Mouse (Mus musculus) kidney, postnatal 0 days (tissue): Measurements from ENCODE around the gene Pik3r2. TPM values are rescaled to one million over a fixed set of nuclear protein-coding genes. Genes with fewer than 3 reads are reported as not detected.

Source experiments
- ATAC-seq: fragments of 200-750 bp; cut with Nextera tagmentation; replicated peaks from 2 replicates; pipeline ENCODE4 v1.8.0; 2017; ENCODE audit warnings: low read depth, moderate number of reproducible peaks, moderate TSS enrichment, moderate library complexity; ENCODE audit not compliant: low FRiP score
- DNase-seq: peaks from one replicate; pipeline ENCODE4 v3.0.0-alpha.2; 2016; ENCODE audit warnings: low spot score
- H3K27ac ChIP-seq: fragments of 300-500 bp; sonication (generic); 2 replicates; pipeline ENCODE4 v1.5.1; 2014; ENCODE audit warnings: mild to moderate bottlenecking
- H3K27me3 ChIP-seq: fragments of 300-500 bp; sonication (generic); 2 replicates; pipeline ENCODE4 v1.6.1; 2014; ENCODE audit warnings: low read length, mixed read lengths; ENCODE audit not compliant: insufficient read depth
- H3K36me3 ChIP-seq: fragments of 300-500 bp; sonication (generic); 2 replicates; pipeline ENCODE4 v1.6.1; 2014; ENCODE audit warnings: low read length, mixed read lengths; ENCODE audit not compliant: insufficient read depth
- H3K4me1 ChIP-seq: fragments of 300-500 bp; sonication (generic); replicated peaks from 2 replicates; pipeline ENCODE4 v1.6.1; 2014; ENCODE audit warnings: antibody characterized with exemption, low read length, mixed read lengths; ENCODE audit not compliant: insufficient read depth
- H3K4me2 ChIP-seq: fragments of 300-500 bp; sonication (generic); 2 replicates; pipeline ENCODE4 v1.6.1; 2014; ENCODE audit warnings: mild to moderate bottlenecking, low read length, moderate library complexity, mixed read lengths
- H3K4me3 ChIP-seq: fragments of 300-500 bp; sonication (generic); replicated peaks from 2 replicates; pipeline ENCODE4 v1.5.1; 2014; ENCODE audit warnings: low read depth, low read length
- H3K9ac ChIP-seq: fragments of 300-500 bp; sonication (generic); 2 replicates; pipeline ENCODE4 v1.6.1; 2014; ENCODE audit warnings: low read depth, low read length
- H3K9me3 ChIP-seq: fragments of 300-500 bp; sonication (generic); replicated peaks from 2 replicates; pipeline ENCODE4 v1.6.1; 2016; ENCODE audit warnings: low read length, inconsistent platforms, mixed read lengths
- CTCF ChIP-seq: IDR thresholded peaks from 2 replicates; pipeline ENCODE4 v1.5.1; 2016; ENCODE audit warnings: antibody characterized with exemption, low read depth, mild to moderate bottlenecking, moderate library complexity
- WGBS: fragments of 180-500 bp; shearing (Covaris S2); extraction: QIAGEN DNeasy Blood & Tissue Kit; methylation state at CpG from one replicate; pipeline ENCODE4 v1.1.7; 2014; 5-methylcytosine and 5-hydroxymethylcytosine counted together
- polyA plus RNA-seq: library from polyadenylated mRNA; unstranded; fragments of >200 nt; fragmentation: Nextera tagmentation; extraction: Ambion mirVana; gene quantifications from 2 replicates; pipeline ENCODE4 v1.2.1, GENCODE M21; 2015

Pik3r2 gene
- polyA plus RNA-seq, 1 experiment from 2014 or later: 43.8 TPM

GRCm38 (mm10) chr8:70725792-70726447 is 50.6 kb downstream of the Pik3r2 start:
- no peaks in the 10 kb centered on the region for H3K36me3 ChIP-seq
- H3K9ac ChIP-seq: no peak overlapping the region
- no peak overlapping the region for H3K4me3 ChIP-seq
- peaks cover 3% of the 10 kb centered on the region; the same call in 1 of the 2 replicates for H3K27me3 ChIP-seq
- ATAC-seq: no peak
- H3K27ac ChIP-seq: no peak overlapping the region
- TF ChIP-seq CTCF: no peak
- no peak overlapping the region for H3K4me2 ChIP-seq
- WGBS: 27% methylated on average over 14 of the region's 14 CpGs
- H3K9me3 ChIP-seq: no peaks in the 10 kb centered on the region
- peak; percentile 56 for DNase-seq
- peaks cover 6% of the 10 kb centered on the region; the same call in 1 of the 2 replicates for H3K4me1 ChIP-seq

GRCm38 (mm10) chr8:70724216-70724615 is 52.3 kb downstream of the Pik3r2 start:
- Histone ChIP-seq H3K36me3 (no peaks in the 10 kb centered on the region), H3K27me3 (no peaks in the 10 kb centered on the region), H3K27ac (peak overlapping the region; percentile 97), H3K4me3 (no peak overlapping the region; the same call in 1 of the 2 replicates), H3K9ac (peak overlapping the region; percentile 38; the same call in 1 of the 2 replicates), H3K4me1 (no peaks in the 10 kb centered on the region), H3K9me3 (no peaks in the 10 kb centered on the region), H3K4me2 (peak overlapping the region; percentile 46)
- ATAC-seq (peak; percentile 6; the same call in 1 of the 2 replicates), DNase-seq (no peak)
- 58% methylated on average over 12 of the region's 12 CpGs for WGBS
- TF ChIP-seq CTCF: no peak

- DNase-seq (peak; percentile 50), ATAC-seq (peak; percentile 91)
- no peaks in the 10 kb centered on the region for H3K27me3 ChIP-seq
- no peaks in the 10 kb centered on the region for H3K4me1 ChIP-seq
- TF ChIP-seq CTCF: no peak
- 41% methylated on average over 7 of the region's 7 CpGs for WGBS
- H3K4me2 ChIP-seq: peak within 1 kb of the TSS; percentile 46
- no peaks in the 10 kb centered on the region for H3K36me3 ChIP-seq
- H3K9ac ChIP-seq: peak within 1 kb of the TSS; percentile 38; the same call in 1 of the 2 replicates
- H3K9me3 ChIP-seq: no peaks in the 10 kb centered on the region
- H3K4me3 ChIP-seq: no peak within 1 kb of the TSS; the same call in 1 of the 2 replicates
- peak within 1 kb of the TSS; percentile 97 for H3K27ac ChIP-seq
Measured at GRCm38 (mm10) chr8:70723486-70724210, 52.9 kb downstream of the Pik3r2 start, which contains the start of gene Pde4c. TSS of gene Pde4c (plus strand) at chr8:70723720.

GRCm38 (mm10) chr8:70721601-70722000 is 54.9 kb downstream of the Pik3r2 start:
- no peaks in the 10 kb centered on the region for H3K36me3 ChIP-seq
- no peak for DNase-seq
- WGBS: 89% methylated on average over 8 of the region's 8 CpGs

GRCm38 (mm10) chr8:70720739-70721138 is 55.8 kb downstream of the Pik3r2 start:
- DNase-seq (peak; percentile 79), ATAC-seq (no peak)
- 3% methylated on average over 3 of the region's 3 CpGs for WGBS
- no peaks in the 10 kb centered on the region for H3K9me3 ChIP-seq
- H3K9ac ChIP-seq: 0 out of 2 replicates have a peak overlapping the region, but pooled peaks have one; percentile 37
- H3K4me3 ChIP-seq: no peak overlapping the region
- no peaks in the 10 kb centered on the region for H3K36me3 ChIP-seq
- no peaks in the 10 kb centered on the region for H3K4me1 ChIP-seq
- peak; percentile 98 for TF ChIP-seq CTCF
- H3K27me3 ChIP-seq: no peaks in the 10 kb centered on the region
- H3K4me2 ChIP-seq: no peak overlapping the region
- H3K27ac ChIP-seq: no peak overlapping the region

More at GRCm38 (mm10) chr8:70721601-70722000, 54.9 kb downstream of the Pik3r2 start:
- Histone ChIP-seq H3K27me3 (no peaks in the 10 kb centered on the region), H3K4me3 (no peak overlapping the region), H3K9me3 (no peaks in the 10 kb centered on the region), H3K4me2 (no peak overlapping the region), H3K27ac (no peak overlapping the region), H3K9ac (no peak overlapping the region), H3K4me1 (no peaks in the 10 kb centered on the region)
- no peak for ATAC-seq
- TF ChIP-seq CTCF: no peak

GRCm38 (mm10) chr8:70719796-70720270 is 56.7 kb downstream of the Pik3r2 start:
- H3K4me3 ChIP-seq: no peak overlapping the region
- no peaks in the 10 kb centered on the region for H3K9me3 ChIP-seq
- H3K27me3 ChIP-seq: no peaks in the 10 kb centered on the region
- ATAC-seq (no peak), DNase-seq (no peak)
- H3K36me3 ChIP-seq: no peaks in the 10 kb centered on the region
- no peak overlapping the region for H3K4me2 ChIP-seq
- no peak overlapping the region for H3K9ac ChIP-seq
- 43% methylated on average over 9 of the region's 9 CpGs for WGBS
- no peaks in the 10 kb centered on the region for H3K4me1 ChIP-seq
- no peak overlapping the region for H3K27ac ChIP-seq
- no peak for TF ChIP-seq CTCF
